Mouse (Mus musculus): ENCODE measurements around the gene Mocs1. TPM values are rescaled to one million over a fixed set of nuclear protein-coding genes. Genes with fewer than 3 reads are reported as not detected.

Gene Mocs1
- 8.8 and 10.6 TPM in 2 replicates for polyA plus RNA-seq (2015; fragmentation: Nextera tagmentation; extraction: Ambion mirVana)

DNA sequence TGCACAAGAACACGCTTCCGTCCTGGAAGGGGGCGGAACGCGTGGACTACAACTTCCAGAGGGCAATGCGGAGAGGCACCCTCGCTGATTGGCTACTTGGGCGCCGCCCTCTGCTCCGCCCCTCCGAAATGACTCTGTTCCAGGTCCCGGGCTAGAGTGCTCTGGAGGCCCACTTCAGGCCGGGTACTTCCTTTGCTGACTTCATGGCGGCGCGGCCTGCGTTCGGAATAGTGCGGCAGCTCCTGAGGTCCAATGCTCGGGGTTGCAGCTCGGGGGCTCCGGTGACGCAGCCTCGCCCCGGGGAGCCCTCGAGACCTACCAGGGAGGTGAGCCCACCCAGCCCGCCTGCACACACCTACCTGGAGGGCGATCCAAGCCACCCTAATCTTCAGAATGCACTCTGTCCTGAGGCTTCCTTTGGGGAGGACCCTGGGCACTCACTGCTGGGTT is at the start of gene Mocs1:
Gene Mocs1 (plus strand): TSS at position 124 of the 450 bp plus-strand sequence.

Other genes with a start within 250 kb of the Mocs1 start
- gene Daam2, start 136.0 kb downstream of the Mocs1 start, polyA plus RNA-seq (2015; fragmentation: Nextera tagmentation; extraction: Ambion mirVana), result 2.8 and 3.6 TPM in 2 replicates
- 0.38 and 0.67 TPM in 2 replicates for gene Kif6, start 186.8 kb downstream of the Mocs1 start, polyA plus RNA-seq (2015; fragmentation: Nextera tagmentation; extraction: Ambion mirVana)